Mouse (Mus musculus) forebrain, embryonic 12.5 days (tissue): ENCODE results near the gene Defb19. TPM values are rescaled to one million over a fixed set of nuclear protein-coding genes. Genes with fewer than 3 reads are reported as not detected.

Experiments
- ATAC-seq: fragments of 200-750 bp; cut with Nextera tagmentation; 2 replicates; pipeline ENCODE4 v1.8.0; 2017; ENCODE audit warnings: moderate TSS enrichment; ENCODE audit not compliant: low FRiP score
- H3K27ac ChIP-seq: fragments of 300-500 bp; sonication (generic); 2 replicates; pipeline ENCODE4 v1.5.1; 2016; ENCODE audit warnings: mild to moderate bottlenecking
- H3K27me3 ChIP-seq: fragments of 300-500 bp; sonication (generic); 2 replicates; pipeline ENCODE4 v1.6.1; 2016; ENCODE audit warnings: mild to moderate bottlenecking
- H3K36me3 ChIP-seq: fragments of 300-500 bp; sonication (generic); replicated peaks from 2 replicates; pipeline ENCODE4 v1.6.1; 2016; ENCODE audit warnings: mild to moderate bottlenecking
- H3K4me1 ChIP-seq: fragments of 300-500 bp; sonication (generic); 2 replicates; pipeline ENCODE4 v1.6.1; 2016
- H3K4me2 ChIP-seq: fragments of 300-500 bp; sonication (generic); 2 replicates; pipeline ENCODE4 v1.6.1; 2016; ENCODE audit warnings: mild to moderate bottlenecking, moderate library complexity
- H3K4me3 ChIP-seq: fragments of 300-500 bp; sonication (generic); replicated peaks from 2 replicates; pipeline ENCODE4 v1.5.1; 2016; ENCODE audit warnings: mild to moderate bottlenecking
- H3K9ac ChIP-seq: fragments of 300-500 bp; sonication (generic); 2 replicates; pipeline ENCODE4 v1.6.1; 2016; ENCODE audit warnings: mild to moderate bottlenecking
- H3K9me3 ChIP-seq: fragments of 300-500 bp; sonication (generic); 2 replicates; pipeline ENCODE4 v1.6.1; 2016
- WGBS: fragments of 180-500 bp; shearing (Covaris S2); methylation state at CpG from one replicate; pipeline ENCODE4 v1.1.7; 2016; 5-methylcytosine and 5-hydroxymethylcytosine counted together
- polyA plus RNA-seq: library from polyadenylated mRNA; unstranded; fragments of >200 nt; fragmentation: Nextera tagmentation; extraction: Ambion mirVana; gene quantifications from 2 replicates; pipeline ENCODE4 v1.2.1, GENCODE M21; 2016

Gene Defb19
- polyA plus RNA-seq, 1 experiment from 2014 or later = not detected

DNA sequence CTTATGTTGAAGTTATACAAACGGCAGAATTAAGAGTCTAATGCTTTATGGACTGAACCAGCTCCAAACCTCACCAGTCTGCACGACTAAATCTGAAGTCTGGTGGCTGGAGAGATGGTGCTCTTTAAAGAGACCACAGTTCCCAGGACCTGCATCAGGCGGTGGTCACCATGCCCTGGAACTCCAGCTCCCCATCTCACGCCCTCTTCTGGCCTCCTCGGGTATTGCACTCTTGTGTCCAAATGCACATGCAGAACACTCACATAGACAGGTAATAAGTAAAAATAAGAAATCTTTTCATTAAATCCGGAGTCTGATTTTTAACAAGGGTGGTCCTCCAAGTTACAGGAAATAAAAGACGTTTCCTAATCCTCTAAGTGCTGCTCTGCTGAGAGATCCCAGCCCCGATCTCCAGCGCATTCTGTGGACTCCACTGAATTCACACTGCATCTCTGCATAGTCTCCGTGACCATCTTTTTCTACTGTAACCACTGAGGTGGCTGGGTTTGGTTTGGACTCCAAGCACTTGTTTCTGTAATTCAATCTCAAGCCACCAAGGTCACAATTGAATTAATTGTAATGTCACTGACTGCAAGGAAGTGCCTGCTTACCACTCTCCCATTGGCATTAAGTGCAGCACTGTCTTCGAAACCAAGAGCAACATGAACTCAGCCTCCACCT is 7.9 kb downstream of the Defb19 start, which contains the start of gene Defb21:
Gene Defb21 (plus strand): TSS at position 631 of the 681 bp plus-strand sequence.
- Histone ChIP-seq H3K9me3 (no peaks in the 10 kb centered on the region), H3K9ac (no peak within 1 kb of the TSS), H3K36me3 (no peaks in the 10 kb centered on the region), H3K4me1 (no peaks in the 10 kb centered on the region), H3K27ac (no peak within 1 kb of the TSS), H3K4me2 (no peak within 1 kb of the TSS), H3K27me3 (no peaks in the 10 kb centered on the region), H3K4me3 (no peak within 1 kb of the TSS)
- WGBS = 63% methylated on average over 11 of the region's 11 CpGs
- no peak for ATAC-seq

DNA sequence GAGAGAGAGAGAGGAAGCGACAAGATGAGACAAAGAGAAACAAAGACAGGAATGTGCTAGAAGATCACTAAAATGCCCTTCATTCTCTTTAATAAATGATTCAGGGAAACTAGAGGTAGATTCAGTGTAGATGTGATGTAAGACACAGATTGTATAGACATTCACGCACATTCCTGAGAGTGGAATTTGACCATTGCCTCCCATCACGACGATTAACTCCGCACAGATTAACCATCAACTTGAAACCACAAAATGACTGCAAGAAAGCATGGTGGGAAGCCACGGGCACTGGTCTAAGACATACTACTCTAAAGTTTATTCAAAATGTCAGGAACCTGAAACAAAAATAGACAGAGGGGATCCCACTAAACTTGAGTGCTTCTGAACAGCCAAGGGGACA is 9.8 kb downstream of the Defb19 start:
- Histone ChIP-seq H3K9me3 (no peaks in the 10 kb centered on the region), H3K36me3 (no peaks in the 10 kb centered on the region), H3K4me3 (no peak overlapping the region), H3K4me1 (no peaks in the 10 kb centered on the region), H3K27me3 (no peaks in the 10 kb centered on the region), H3K9ac (no peak overlapping the region), H3K27ac (no peak overlapping the region), H3K4me2 (no peak overlapping the region)
- 84% methylated on average over 6 of the region's 6 CpGs for WGBS
- no peak for ATAC-seq

- no peak overlapping the region for H3K4me2 ChIP-seq
- H3K4me3 ChIP-seq = no peak overlapping the region
- ATAC-seq = no peak
- H3K9ac ChIP-seq = no peak overlapping the region
- 85% methylated on average over 4 of the region's 4 CpGs for WGBS
- H3K36me3 ChIP-seq = no peaks in the 10 kb centered on the region
- no peaks in the 10 kb centered on the region for H3K27me3 ChIP-seq
- H3K27ac ChIP-seq = no peak overlapping the region
- no peaks in the 10 kb centered on the region for H3K4me1 ChIP-seq
- H3K9me3 ChIP-seq = no peaks in the 10 kb centered on the region
Measured at GRCm38 (mm10) chr2:152569881-152570280, 10.2 kb downstream of the Defb19 start.

DNA sequence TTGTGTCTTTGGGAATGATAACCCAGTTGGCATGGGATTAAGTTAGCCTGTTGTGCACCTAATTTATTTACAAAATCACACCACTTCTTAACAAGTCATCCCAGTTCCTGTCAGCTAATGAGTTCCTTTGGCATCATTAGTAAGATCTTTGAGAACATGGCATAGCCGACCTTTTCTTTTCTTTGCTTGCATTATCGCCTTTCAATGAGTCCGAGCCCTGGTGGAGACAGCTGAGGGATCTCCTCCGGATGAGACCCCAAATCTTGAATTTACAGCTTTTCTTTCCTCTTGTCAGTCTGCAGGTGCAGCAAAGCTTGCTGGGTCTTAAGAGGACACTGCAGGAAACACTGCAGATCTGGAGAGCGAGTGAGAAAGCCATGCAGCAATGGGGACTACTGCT is 11.1 kb downstream of the Defb19 start, which contains the start of gene Gm17416:
Gene Gm17416 (plus strand): TSS at position 301 of the 400 bp plus-strand sequence.
- H3K9me3 ChIP-seq = no peaks in the 10 kb centered on the region
- H3K4me2 ChIP-seq = no peak within 1 kb of the TSS
- no peaks in the 10 kb centered on the region for H3K27me3 ChIP-seq
- H3K4me1 ChIP-seq = no peaks in the 10 kb centered on the region
- H3K27ac ChIP-seq = no peak within 1 kb of the TSS
- H3K4me3 ChIP-seq = no peak within 1 kb of the TSS
- H3K9ac ChIP-seq = no peak within 1 kb of the TSS
- WGBS = 82% methylated on average over 5 of the region's 5 CpGs
- no peak for ATAC-seq
- H3K36me3 ChIP-seq = no peaks in the 10 kb centered on the region

DNA sequence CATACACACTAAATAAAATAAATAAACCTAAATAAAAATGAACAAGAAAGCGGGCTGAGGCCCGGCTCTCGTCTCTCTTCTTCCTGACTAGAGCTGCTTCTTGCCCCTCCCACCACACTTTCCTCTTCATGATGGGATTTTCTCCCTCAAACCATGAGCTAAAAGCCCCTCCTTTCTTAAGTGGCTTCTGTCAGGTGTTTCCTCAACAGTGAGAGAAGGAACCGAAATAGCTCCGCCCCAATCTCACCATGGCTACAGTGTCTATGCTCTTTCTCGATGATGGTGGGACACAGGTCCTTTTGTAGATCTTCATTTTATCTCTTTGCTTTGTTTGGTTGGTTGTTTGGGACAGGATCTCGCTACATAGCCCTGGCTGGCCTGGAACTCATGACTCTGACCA is 23.5 kb downstream of the Defb19 start:
- Histone ChIP-seq H3K27ac (no peak overlapping the region), H3K4me3 (no peak overlapping the region), H3K27me3 (no peaks in the 10 kb centered on the region), H3K9me3 (no peaks in the 10 kb centered on the region), H3K9ac (no peak overlapping the region), H3K4me1 (0 out of 2 replicates have a peak, but pooled peaks cover 5% of the 10 kb centered on the region), H3K4me2 (no peak overlapping the region), H3K36me3 (no peaks in the 10 kb centered on the region)
- WGBS = 93% methylated on average over 7 of the region's 7 CpGs
- no peak for ATAC-seq

DNA sequence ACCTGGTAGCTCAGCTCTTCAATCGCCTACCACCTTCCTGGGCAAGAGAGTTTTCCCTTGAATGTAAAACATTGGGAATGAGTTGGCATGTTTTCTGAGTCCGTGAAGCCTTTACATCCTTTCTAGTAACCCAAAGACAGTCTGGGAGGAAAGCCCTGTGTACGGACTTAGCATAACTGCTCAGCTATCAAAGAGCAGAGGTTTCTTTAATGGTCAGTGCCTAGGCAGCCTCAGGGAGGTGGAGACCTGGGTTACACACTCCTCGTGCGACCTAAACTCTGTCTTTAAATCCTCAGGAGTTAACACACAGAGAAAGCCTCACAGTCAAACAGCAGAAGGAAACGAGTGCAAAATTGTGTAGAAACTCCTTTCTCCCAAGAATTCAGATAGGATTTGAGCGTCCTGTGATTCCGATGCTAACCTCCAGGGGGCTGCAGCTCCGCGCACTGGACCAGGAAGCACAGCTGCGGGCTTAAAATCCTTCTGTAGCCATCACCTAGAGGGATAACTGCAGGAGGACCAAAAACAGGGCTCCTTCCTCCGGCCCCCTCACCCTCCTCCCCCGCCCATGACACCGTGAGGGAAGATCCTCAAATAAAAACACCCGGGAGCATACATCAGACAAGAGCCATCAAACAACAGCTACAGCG is 26.2 kb downstream of the Defb19 start:
- Histone ChIP-seq H3K27me3 (no peaks in the 10 kb centered on the region), H3K36me3 (no peaks in the 10 kb centered on the region), H3K27ac (no peak overlapping the region), H3K9me3 (no peaks in the 10 kb centered on the region), H3K4me1 (0 out of 2 replicates have a peak, but pooled peaks cover 5% of the 10 kb centered on the region), H3K9ac (no peak overlapping the region), H3K4me3 (no peak overlapping the region), H3K4me2 (peak overlapping the region; percentile 17; the same call in 1 of the 2 replicates)
- ATAC-seq = no peak
- WGBS = 14% methylated on average over 16 of the region's 16 CpGs

DNA sequence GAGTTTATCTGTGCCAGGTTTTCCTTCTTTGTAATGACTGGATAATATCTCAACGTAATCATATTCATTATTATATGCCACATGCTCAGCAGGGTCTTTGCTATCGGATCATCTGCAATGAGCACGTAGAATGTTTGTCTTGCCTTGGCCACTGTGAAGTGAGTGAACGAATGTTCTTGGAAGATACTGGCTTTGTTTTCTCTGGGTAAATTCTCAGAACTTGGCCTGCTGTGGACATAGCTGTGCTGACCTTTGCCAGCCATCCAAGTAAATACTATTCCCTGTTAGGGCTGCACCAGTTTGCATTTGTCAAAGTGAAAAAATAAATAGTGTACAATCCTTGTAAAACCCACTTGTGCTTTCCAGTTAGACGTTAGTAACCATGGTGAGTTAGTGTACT is 32.0 kb downstream of the Defb19 start:
- Histone ChIP-seq H3K36me3 (no peaks in the 10 kb centered on the region), H3K9me3 (no peaks in the 10 kb centered on the region), H3K4me3 (no peak overlapping the region), H3K4me1 (no peaks in the 10 kb centered on the region), H3K27ac (no peak overlapping the region), H3K9ac (no peak overlapping the region), H3K4me2 (no peak overlapping the region), H3K27me3 (no peaks in the 10 kb centered on the region)
- 86% methylated on average over 5 of the region's 5 CpGs for WGBS
- no peak for ATAC-seq

DNA sequence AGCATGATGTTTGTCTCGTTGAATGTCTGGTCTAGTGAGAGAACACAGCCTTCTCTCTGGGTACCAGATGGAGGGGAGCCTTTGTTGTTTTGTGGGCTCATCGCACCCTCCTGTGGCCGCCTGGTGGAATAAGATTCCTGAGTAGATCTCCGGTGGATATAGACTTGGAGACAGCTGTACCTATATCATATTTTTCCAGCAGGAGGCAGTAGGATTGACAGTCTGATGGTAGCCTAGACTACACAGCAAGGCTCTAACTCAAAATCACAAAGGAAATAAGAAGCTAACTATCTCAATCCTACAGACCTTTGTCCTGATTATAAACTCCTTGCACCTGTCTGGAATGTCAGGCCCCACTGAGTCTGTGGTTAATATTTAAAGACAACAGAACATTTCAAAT is 35.4 kb downstream of the Defb19 start:
- ATAC-seq = peak; percentile 27; the same call in 1 of the 2 replicates
- Histone ChIP-seq H3K4me3 (no peak overlapping the region), H3K4me1 (no peaks in the 10 kb centered on the region), H3K27me3 (no peaks in the 10 kb centered on the region), H3K9me3 (no peaks in the 10 kb centered on the region), H3K4me2 (no peak overlapping the region), H3K9ac (no peak overlapping the region), H3K36me3 (no peaks in the 10 kb centered on the region), H3K27ac (no peak overlapping the region)
- 30% methylated on average over 4 of the region's 4 CpGs for WGBS

- Histone ChIP-seq H3K9ac (no peak overlapping the region), H3K27ac (no peak overlapping the region), H3K4me2 (no peak overlapping the region), H3K36me3 (no peaks in the 10 kb centered on the region), H3K9me3 (no peaks in the 10 kb centered on the region), H3K4me1 (no peaks in the 10 kb centered on the region), H3K4me3 (no peak overlapping the region), H3K27me3 (no peaks in the 10 kb centered on the region)
- 87% methylated on average over 4 of the region's 4 CpGs for whole genome bisulfite sequencing
- no peak for ATAC-seq
Measured at GRCm38 (mm10) chr2:152543478-152543877, 36.6 kb downstream of the Defb19 start.

DNA sequence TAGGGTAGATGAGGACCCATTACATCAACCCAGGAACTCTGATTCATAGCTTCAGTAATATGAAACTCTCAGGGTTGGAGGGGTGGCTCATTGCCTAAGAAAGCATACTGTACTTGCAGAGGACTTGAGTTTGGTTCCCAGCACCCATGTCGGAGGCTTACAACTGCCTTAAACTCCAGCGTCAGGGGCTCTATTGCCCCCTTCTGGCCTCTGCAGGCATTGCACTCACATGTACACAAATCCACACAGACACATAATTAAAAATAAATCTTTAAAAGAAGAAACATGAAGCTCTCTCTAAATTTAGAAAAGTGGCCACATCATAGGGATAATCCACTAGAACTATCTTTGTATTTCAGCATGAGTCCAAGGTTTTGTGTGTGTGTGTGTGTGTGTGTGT is 37.2 kb downstream of the Defb19 start:
- H3K27me3 ChIP-seq = no peaks in the 10 kb centered on the region
- H3K4me2 ChIP-seq = no peak overlapping the region
- 73% methylated on average over 2 of the region's 2 CpGs for WGBS
- no peaks in the 10 kb centered on the region for H3K36me3 ChIP-seq
- H3K4me1 ChIP-seq = no peaks in the 10 kb centered on the region
- H3K9ac ChIP-seq = no peak overlapping the region
- H3K4me3 ChIP-seq = no peak overlapping the region
- ATAC-seq = no peak
- no peaks in the 10 kb centered on the region for H3K9me3 ChIP-seq
- H3K27ac ChIP-seq = no peak overlapping the region

DNA sequence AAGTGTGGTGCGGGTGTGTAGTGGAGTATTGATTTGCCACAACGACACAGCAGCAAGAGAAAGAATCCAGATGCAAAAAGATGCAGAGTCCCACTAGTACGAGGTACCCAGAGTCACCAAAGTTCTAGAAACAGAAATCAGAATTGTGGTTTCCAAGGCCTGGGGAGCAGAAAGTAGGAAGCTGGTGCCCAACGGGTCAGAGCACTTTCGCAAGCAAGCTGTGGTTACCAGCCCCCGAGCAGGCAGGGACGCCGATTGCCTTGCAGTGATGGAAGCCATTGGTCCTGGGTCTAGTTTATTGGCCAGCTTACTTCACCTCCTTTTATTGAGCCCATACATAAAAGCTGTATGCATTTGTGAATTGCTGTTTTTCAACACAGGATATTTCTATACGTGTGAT is 38.1 kb downstream of the Defb19 start:
- H3K9me3 ChIP-seq = no peaks in the 10 kb centered on the region
- no peak overlapping the region for H3K4me2 ChIP-seq
- no peaks in the 10 kb centered on the region for H3K36me3 ChIP-seq
- H3K4me1 ChIP-seq = no peaks in the 10 kb centered on the region
- H3K27ac ChIP-seq = no peak overlapping the region
- 88% methylated on average over 9 of the region's 9 CpGs for WGBS
- H3K4me3 ChIP-seq = no peak overlapping the region
- no peak for ATAC-seq
- no peak overlapping the region for H3K9ac ChIP-seq
- H3K27me3 ChIP-seq = no peaks in the 10 kb centered on the region

- 58% methylated on average over 13 of the region's 13 CpGs for WGBS
- no peaks in the 10 kb centered on the region for H3K4me1 ChIP-seq
- H3K27me3 ChIP-seq = no peaks in the 10 kb centered on the region
- H3K36me3 ChIP-seq = no peaks in the 10 kb centered on the region
- no peak for ATAC-seq
- H3K9ac ChIP-seq = no peak within 1 kb of the TSS
- no peak within 1 kb of the TSS for H3K4me2 ChIP-seq
- H3K27ac ChIP-seq = no peak within 1 kb of the TSS
- no peaks in the 10 kb centered on the region for H3K9me3 ChIP-seq
- no peak within 1 kb of the TSS for H3K4me3 ChIP-seq
Measured at GRCm38 (mm10) chr2:152539944-152540710, 40.0 kb downstream of the Defb19 start, which contains the start of gene Defb29. Gene Defb29 (minus strand): TSS chr2:152540098.
